Mouse (Mus musculus) gastrocnemius, adult 2 months (tissue): ENCODE results near the gene Ppp2ca. TPM values are rescaled to one million over a fixed set of nuclear protein-coding genes. Genes with fewer than 3 reads are reported as not detected.
A peak's percentile ranks its signal among the peaks of the same experiment; 100 is the strongest.
"Not testable (repeated sequence)": the region's sequence is repeated elsewhere in the genome, so short reads cannot be mapped to it uniquely, and the experiment has no call there.

Source experiments
- DNase-seq: peaks from one replicate; pipeline ENCODE4 v3.0.0; 2022
- H3K27ac ChIP-seq: fragments of 200-600 bp; 2 replicates; pipeline ENCODE4 v1.8.1; 2022; ENCODE audit warnings: mild to moderate bottlenecking
- H3K4me3 ChIP-seq: fragments of 200-600 bp; 2 replicates; pipeline ENCODE4 v1.8.1; 2022; ENCODE audit warnings: mild to moderate bottlenecking, moderate library complexity
- CTCF ChIP-seq: fragments of 200-600 bp; IDR thresholded peaks from 2 replicates; pipeline ENCODE4 v1.8.1; 2022; ENCODE audit warnings: antibody characterized with exemption, mild to moderate bottlenecking, moderate library complexity
- intact Hi-C: fragments of 180-260 bp; cut with DNase I; formaldehyde crosslinking; loops from one replicate; pipeline ENCODE4 v1.15.1; 2025
- microRNA-seq: library from miRNA; unstranded; fragments of <30 nt; microRNA quantifications from one replicate; pipeline ENCODE4 v1.2.0, GENCODE M21; 2021
- total RNA-seq, 2 experiments: library from RNA; stranded (reverse); gene quantifications; 2 replicates each; pipeline ENCODE4 v1.2.3; 2021

Ppp2ca gene
- total RNA-seq, 2 experiments from 2014 or later, result 43.2 to 54.0 TPM

DNA sequence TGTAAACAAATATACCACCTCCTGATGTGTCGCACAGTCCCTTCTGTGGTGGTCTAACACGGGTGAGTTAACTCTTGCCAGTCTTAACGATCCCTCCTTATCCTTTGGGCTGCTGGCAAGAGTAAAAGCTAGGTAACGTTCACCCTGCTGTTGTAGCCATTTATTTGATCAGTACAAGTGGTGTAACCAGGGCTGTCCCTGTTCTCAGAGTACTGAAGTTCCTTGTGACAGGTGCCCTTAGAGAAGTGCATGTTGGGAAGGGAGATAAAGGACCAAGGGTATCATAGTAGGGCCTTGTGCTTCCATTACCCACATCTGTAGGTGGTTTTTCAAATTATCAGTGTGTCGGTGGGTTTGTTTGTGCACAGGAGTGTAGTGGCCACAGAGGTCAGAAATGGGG, 29.3 kb downstream of the Ppp2ca start:
- no peak for DNase-seq
- intact Hi-C loops, result loop anchor here (5.0 kb wide), 1 partner anchor 310 kb away; no protein-coding TSS in a partner anchor
- Histone ChIP-seq H3K27ac (no peak overlapping the region), H3K4me3 (no peak overlapping the region)
- TF ChIP-seq CTCF, result no peak

GRCm38 (mm10) chr11:52128316-52129061, 30.0 kb downstream of the Ppp2ca start:
- no peak for TF ChIP-seq CTCF
- H3K27ac ChIP-seq, result no peak overlapping the region
- no peak for DNase-seq
- H3K4me3 ChIP-seq, result no peak overlapping the region
- intact Hi-C loops, result loop anchor here (5.0 kb wide), 1 partner anchor 311 kb away; no protein-coding TSS in a partner anchor

DNA sequence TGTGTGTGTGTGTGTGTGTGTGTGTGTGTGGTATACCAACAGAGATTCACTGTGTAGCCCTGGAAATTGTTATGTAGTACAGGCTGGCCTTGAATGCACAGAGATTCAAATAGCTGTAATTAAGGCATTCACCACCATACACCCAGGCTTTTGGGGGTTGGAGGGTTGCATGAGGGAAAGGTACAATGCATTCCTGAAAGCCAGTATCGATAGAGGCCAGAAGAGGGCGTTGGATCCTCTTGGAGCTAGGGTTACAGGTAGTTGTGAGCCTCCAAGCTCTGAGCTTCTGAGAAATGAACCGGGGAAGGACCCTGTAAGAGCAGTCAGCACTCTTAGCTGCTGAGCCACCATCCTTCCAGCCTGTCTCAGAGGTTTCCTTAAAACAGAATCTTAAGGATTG, 30.7 kb downstream of the Ppp2ca start:
- DNase-seq, result no peak
- peak; percentile 39 for TF ChIP-seq CTCF
- H3K27ac ChIP-seq, result peak overlapping the region; percentile 77
- peak overlapping the region; percentile 51; the same call in 1 of the 2 replicates for H3K4me3 ChIP-seq
- intact Hi-C loops, result loop anchor here (5.0 kb wide), 1 partner anchor 312 kb away; no protein-coding TSS in a partner anchor

GRCm38 (mm10) chr11:52129621-52130450, 31.4 kb downstream of the Ppp2ca start:
- Histone ChIP-seq H3K27ac (peak overlapping the region; percentile 77), H3K4me3 (peak overlapping the region; percentile 51)
- peak; percentile 37 for DNase-seq
- intact Hi-C loops, result loop anchor here (5.0 kb wide), 1 partner anchor 313 kb away; no protein-coding TSS in a partner anchor
- TF ChIP-seq CTCF, result no peak

- TF ChIP-seq CTCF, result peak; percentile 36; the same call in 1 of the 2 replicates
- DNase-seq, result no peak
- intact Hi-C loops, result no loop called here
- Histone ChIP-seq H3K4me3 (peak overlapping the region; percentile 51), H3K27ac (peak overlapping the region; percentile 77)
Measured at GRCm38 (mm10) chr11:52130451-52131068, 32.1 kb downstream of the Ppp2ca start.

GRCm38 (mm10) chr11:52143675-52144074, 45.2 kb downstream of the Ppp2ca start:
- intact Hi-C loops, H3K4me3 ChIP-seq, DNase-seq, H3K27ac ChIP-seq: not testable (repeated sequence)
- TF ChIP-seq CTCF, result peak; percentile 69

- H3K27ac ChIP-seq, intact Hi-C loops, H3K4me3 ChIP-seq, DNase-seq: not testable (repeated sequence)
Measured at GRCm38 (mm10) chr11:52145428-52145827, 46.9 kb downstream of the Ppp2ca start, which contains the start of gene Olfr1373. Gene Olfr1373 (minus strand): TSS chr11:52145528.

DNA sequence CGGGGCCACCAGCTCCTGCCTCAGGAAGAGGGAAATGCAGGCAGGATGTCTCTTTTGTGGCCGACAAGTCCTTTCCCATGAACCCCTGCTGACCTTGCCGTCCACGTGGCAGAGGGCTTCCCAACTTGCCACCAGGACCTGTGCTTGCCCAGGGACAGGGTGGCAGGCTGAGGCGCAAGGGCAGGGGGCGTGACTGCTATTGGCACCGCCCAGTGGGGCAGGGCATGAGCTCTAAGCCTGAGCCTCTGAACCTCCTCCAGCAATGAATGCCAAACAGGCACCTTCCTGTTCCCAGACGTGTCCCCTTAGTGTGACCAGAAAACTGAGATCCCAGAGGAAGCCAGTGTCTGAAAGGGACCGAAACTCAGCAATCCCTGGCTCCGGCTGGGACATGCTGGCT, 65.4 kb downstream of the Ppp2ca start:
- DNase-seq, result peak; percentile 59
- H3K27ac ChIP-seq, result no peak overlapping the region
- intact Hi-C loops, result no loop called here
- peak overlapping the region; percentile 30; the same call in 1 of the 2 replicates for H3K4me3 ChIP-seq
- no peak for TF ChIP-seq CTCF

DNA sequence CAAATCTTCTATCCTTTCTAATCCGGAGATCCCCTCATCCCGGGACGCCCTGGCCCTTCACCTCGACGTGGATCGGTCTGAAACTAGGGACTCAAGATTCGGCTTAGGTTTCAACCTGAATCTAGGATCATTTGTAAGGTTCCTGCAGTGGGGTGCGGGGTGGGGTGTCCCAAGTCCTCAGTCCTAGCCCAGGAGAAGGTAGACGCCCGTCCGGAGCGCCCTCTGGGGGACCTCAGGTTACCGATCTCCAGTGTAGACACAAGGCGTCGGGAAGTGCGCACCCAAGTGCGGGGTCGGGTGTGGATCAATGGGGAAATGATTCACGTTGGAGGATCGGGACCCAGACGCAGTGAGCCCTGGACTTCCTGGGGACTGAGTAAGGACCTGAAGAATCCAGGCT, 68.6 kb downstream of the Ppp2ca start:
- TF ChIP-seq CTCF, result peak; percentile 38; the same call in 1 of the 2 replicates
- peak overlapping the region; percentile 75 for H3K4me3 ChIP-seq
- intact Hi-C loops, result no loop called here
- DNase-seq, result peak; percentile 50
- H3K27ac ChIP-seq, result no peak overlapping the region

GRCm38 (mm10) chr11:52167901-52168302, 69.4 kb downstream of the Ppp2ca start:
- DNase-seq, result peak; percentile 39
- intact Hi-C loops, result not testable (repeated sequence)
- H3K27ac ChIP-seq, result peak overlapping the region; percentile 71
- H3K4me3 ChIP-seq, result peak overlapping the region; percentile 75

DNA sequence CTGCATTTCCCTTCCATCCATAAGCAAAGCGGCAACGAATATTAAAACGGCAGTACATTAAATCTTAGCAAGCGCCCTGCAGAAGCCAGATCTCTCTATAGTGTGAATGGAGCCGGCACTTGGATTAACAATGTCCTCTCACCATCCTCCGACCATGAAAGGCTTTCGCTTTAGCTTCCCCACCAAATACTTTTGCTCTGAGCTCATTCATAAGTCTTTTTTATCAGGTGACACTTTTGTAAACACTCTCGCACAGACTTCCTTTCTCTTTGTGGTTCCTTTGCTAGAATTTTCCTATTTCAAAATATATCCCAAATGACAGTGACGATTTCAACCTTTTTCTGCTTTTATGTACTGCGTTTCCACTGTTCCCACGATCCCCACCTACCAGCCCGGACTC, 70.0 kb downstream of the Ppp2ca start:
- Histone ChIP-seq H3K27ac (no peak overlapping the region), H3K4me3 (peak overlapping the region; percentile 75)
- intact Hi-C loops, result no loop called here
- no peak for DNase-seq
- no peak for TF ChIP-seq CTCF

Small RNA genes lying within 50 kb of the gene (microRNA-seq; reads per million reads assigned to microRNA genes)
- gene Gm24157, result not detected
- gene Mir3061, result 42.6 reads per million, percentile 29 among the genes with 10 or more reads in this experiment

Other genes starting within 250 kb of the Ppp2ca start
- gene Jade2, start 241.0 kb upstream of the Ppp2ca start, total RNA-seq, result 1 to 10 TPM; 7.8 to 7.9 TPM
- gene Cdkn2aipnl, start 131.0 kb upstream of the Ppp2ca start, total RNA-seq, result 10 to 100 TPM; 16.9 to 30.0 TPM
- 100 to 1,000 TPM; 519 to 559 TPM for gene Ube2b, start 97.9 kb upstream of the Ppp2ca start, total RNA-seq
- gene Cdkl3, start 94.5 kb upstream of the Ppp2ca start, total RNA-seq, result 1 to 10 TPM; 1.5 to 3.2 TPM
- not detected for gene Olfr1373, start 46.8 kb downstream of the Ppp2ca start, total RNA-seq
- not detected for gene Olfr1371, start 115.3 kb downstream of the Ppp2ca start, total RNA-seq
- gene Skp1a, start 133.3 kb downstream of the Ppp2ca start, total RNA-seq, result 100 to 1,000 TPM; 269 to 292 TPM
- under 1 TPM; 0.31 to 0.59 TPM for gene Tcf7, start 184.3 kb downstream of the Ppp2ca start, total RNA-seq